ENCODE assay signal across 8 mouse cellular contexts in genomic region chr11:31615107-31615811, GRCm38 (mm10). TPM values are rescaled to one million over a fixed set of nuclear protein-coding genes. Genes with fewer than 3 reads are reported as not detected.
DNase-seq lines count a peak whose midpoint lies in the region; ATAC-seq and TF ChIP-seq lines count a peak whose summit lies in the region.

No protein-coding gene starts in this region.

- DNase-seq in liver: peak; percentile 63
- DNase-seq in cerebellum, adult 8-10 months: peak; percentile 39
- DNase-seq in forelimb bud, embryonic 11.5 days (ENCODE audit: low read depth, low spot score): peak; percentile 57
- DNase-seq in left cerebral cortex, postnatal 25 days (ENCODE audit: low spot score in 2 of 2): peak; percentile 72 to 76
- DNase-seq in spleen, postnatal 4 days (ENCODE audit: low spot score in 2 of 2): peak; percentile 23 to 73

- peak; percentile 85 for TF ChIP-seq CTCF in intestine, postnatal 0 days (IDR thresholded peaks at IDR 0.05; ENCODE audit: low read depth)

- H3K27ac ChIP-seq in liver, embryonic 12.5 days: no peak overlapping the region
- no peak overlapping the region for H3K27ac ChIP-seq in intestine, postnatal 0 days (ENCODE audit: low read depth, low read length)
- no peak overlapping the region for H3K27ac ChIP-seq in midbrain, embryonic 13.5 days

- intact Hi-C loops in left cerebral cortex, postnatal 25 days (cut with DNase I): loop anchor here (2.0 to 10.0 kb wide), 2 partner anchors 368 to 660 kb away; partner anchors contain the start of gene Erlec1

- WGBS in liver, embryonic 12.5 days (ENCODE audit: insufficient replicate concordance): 47% methylated on average over 10 of the region's 10 CpGs
- 58% methylated on average over 10 of the region's 10 CpGs for WGBS in intestine, postnatal 0 days
- 58% methylated on average over 10 of the region's 10 CpGs for WGBS in midbrain, embryonic 13.5 days

- H3K4me3 ChIP-seq in liver, embryonic 12.5 days: no peak overlapping the region
- H3K4me3 ChIP-seq in intestine, postnatal 0 days (ENCODE audit: low read depth, low read length): no peak overlapping the region
- H3K4me3 ChIP-seq in midbrain, embryonic 13.5 days (replicated peaks): no peak overlapping the region

- no peaks in the 10 kb centered on the region for H3K4me1 ChIP-seq in liver, embryonic 12.5 days
- H3K4me1 ChIP-seq in intestine, postnatal 0 days (replicated peaks; ENCODE audit: control insufficient read depth, insufficient read depth, low read length): no peaks in the 10 kb centered on the region
- peaks cover 6% of the 10 kb centered on the region for H3K4me1 ChIP-seq in midbrain, embryonic 13.5 days (replicated peaks)

- no peak for ATAC-seq in liver, embryonic 12.5 days
- no peak for ATAC-seq in intestine, postnatal 0 days
- peak; percentile 28; the same call in 1 of the 2 replicates for ATAC-seq in midbrain, embryonic 13.5 days

- no peak overlapping the region for H3K9ac ChIP-seq in liver, embryonic 12.5 days
- H3K9ac ChIP-seq in intestine, postnatal 0 days (ENCODE audit: low read depth, low read length): no peak overlapping the region
- no peak overlapping the region for H3K9ac ChIP-seq in midbrain, embryonic 13.5 days (replicated peaks)

- H3K27me3 ChIP-seq in liver, embryonic 12.5 days (replicated peaks): no peaks in the 10 kb centered on the region
- H3K27me3 ChIP-seq in intestine, postnatal 0 days (replicated peaks; ENCODE audit: control insufficient read depth, insufficient read depth, low read length): no peaks in the 10 kb centered on the region
- H3K27me3 ChIP-seq in midbrain, embryonic 13.5 days: no peaks in the 10 kb centered on the region

- no peak overlapping the region for H3K4me2 ChIP-seq in liver, embryonic 12.5 days
- no peak overlapping the region for H3K4me2 ChIP-seq in intestine, postnatal 0 days (replicated peaks; ENCODE audit: low read depth)
- no peak overlapping the region for H3K4me2 ChIP-seq in midbrain, embryonic 13.5 days (replicated peaks)

- H3K36me3 ChIP-seq in liver, embryonic 12.5 days: no peaks in the 10 kb centered on the region
- no peaks in the 10 kb centered on the region for H3K36me3 ChIP-seq in intestine, postnatal 0 days (ENCODE audit: control insufficient read depth, insufficient read depth)
- no peaks in the 10 kb centered on the region for H3K36me3 ChIP-seq in midbrain, embryonic 13.5 days

- no peaks in the 10 kb centered on the region for H3K9me3 ChIP-seq in liver, embryonic 12.5 days (replicated peaks)
- H3K9me3 ChIP-seq in intestine, postnatal 0 days (ENCODE audit: control insufficient read depth): no peaks in the 10 kb centered on the region
- no peaks in the 10 kb centered on the region for H3K9me3 ChIP-seq in midbrain, embryonic 13.5 days

RNA-seq across cellular contexts. Expression of gene Bod1, which starts 56.4 kb away (rescaled TPM):
- polyA plus RNA-seq in liver, embryonic 12.5 days (2016; fragmentation: Nextera tagmentation; extraction: Ambion mirVana): 22.3 and 24.2 TPM in 2 replicates
- 37.4 and 40.4 TPM in 2 replicates for polyA plus RNA-seq in intestine, postnatal 0 days (2015; fragmentation: Nextera tagmentation; extraction: Ambion mirVana)
- 10 to 100 TPM; 94.2 to 95.8 TPM for total RNA-seq in left cerebral cortex, postnatal 25 days (2021)
- polyA plus RNA-seq in midbrain, embryonic 13.5 days (2015; fragmentation: Nextera tagmentation; extraction: Ambion mirVana): 153 and 163 TPM in 2 replicates
